ENCODE assay signal across 7 mouse cellular contexts in genomic region chr2:118976941-118977340, GRCm38 (mm10). TPM values are rescaled to one million over a fixed set of nuclear protein-coding genes. Genes with fewer than 3 reads are reported as not detected.
A peak's percentile ranks its signal among the peaks of the same experiment; 100 is the strongest.
DNase-seq lines count a peak whose midpoint lies in the region; ATAC-seq and TF ChIP-seq lines count a peak whose summit lies in the region.

No protein-coding gene starts in this region.

- 0 out of 2 replicates have a peak, but pooled peaks have one; percentile 10 for TF ChIP-seq CTCF in lung, embryonic 14.5 days (IDR thresholded peaks at IDR 0.05; ENCODE audit: low read depth)

- H3K4me3 ChIP-seq in lung, embryonic 14.5 days (ENCODE audit: low read depth, low read length) = peak overlapping the region; percentile 59
- peak overlapping the region; percentile 53 for H3K4me3 ChIP-seq in forebrain, embryonic 14.5 days (ENCODE audit: low read depth, low read length)
- peak overlapping the region; percentile 55 for H3K4me3 ChIP-seq in limb, embryonic 15.5 days
- peak overlapping the region; percentile 54 for H3K4me3 ChIP-seq in stomach, embryonic 14.5 days (ENCODE audit: low read depth, low read length)

- H3K4me1 ChIP-seq in lung, embryonic 14.5 days (ENCODE audit: insufficient read depth) = peaks cover 4% of the 10 kb centered on the region; the same call in 1 of the 2 replicates
- 0 out of 2 replicates have a peak, but pooled peaks cover 10% of the 10 kb centered on the region for H3K4me1 ChIP-seq in forebrain, embryonic 14.5 days (ENCODE audit: control insufficient read depth, insufficient read depth, low read length)
- peaks cover 15% of the 10 kb centered on the region for H3K4me1 ChIP-seq in limb, embryonic 15.5 days
- 0 out of 2 replicates have a peak, but pooled peaks cover 15% of the 10 kb centered on the region for H3K4me1 ChIP-seq in stomach, embryonic 14.5 days (ENCODE audit: control insufficient read depth, insufficient read depth, low read length)

- no peaks in the 10 kb centered on the region for H3K36me3 ChIP-seq in lung, embryonic 14.5 days (ENCODE audit: insufficient read depth)
- no peaks in the 10 kb centered on the region for H3K36me3 ChIP-seq in forebrain, embryonic 14.5 days (ENCODE audit: control insufficient read depth, insufficient read depth, low read length)
- no peaks in the 10 kb centered on the region for H3K36me3 ChIP-seq in limb, embryonic 15.5 days
- H3K36me3 ChIP-seq in stomach, embryonic 14.5 days (ENCODE audit: control insufficient read depth, insufficient read depth, low read length) = no peaks in the 10 kb centered on the region

- no peaks in the 10 kb centered on the region for H3K9me3 ChIP-seq in lung, embryonic 14.5 days (ENCODE audit: low read depth, low read length)
- H3K9me3 ChIP-seq in forebrain, embryonic 14.5 days (replicated peaks; ENCODE audit: control insufficient read depth, low read length) = no peaks in the 10 kb centered on the region
- H3K9me3 ChIP-seq in limb, embryonic 15.5 days = no peaks in the 10 kb centered on the region
- H3K9me3 ChIP-seq in stomach, embryonic 14.5 days (ENCODE audit: control insufficient read depth, low read depth, low read length) = no peaks in the 10 kb centered on the region

- 12% methylated on average over 5 of the region's 5 CpGs for WGBS in lung, embryonic 14.5 days
- WGBS in forebrain, embryonic 14.5 days = 20% methylated on average over 5 of the region's 5 CpGs
- 18% methylated on average over 5 of the region's 5 CpGs for WGBS in limb, embryonic 15.5 days
- 16% methylated on average over 5 of the region's 5 CpGs for WGBS in stomach, embryonic 14.5 days

- H3K27ac ChIP-seq in lung, embryonic 14.5 days (ENCODE audit: low read depth) = no peak overlapping the region
- no peak overlapping the region for H3K27ac ChIP-seq in forebrain, embryonic 14.5 days (ENCODE audit: low read depth, low read length)
- H3K27ac ChIP-seq in limb, embryonic 15.5 days = no peak overlapping the region
- H3K27ac ChIP-seq in stomach, embryonic 14.5 days (ENCODE audit: low read length) = no peak overlapping the region

- no peak for DNase-seq in lung, embryonic 14.5 days
- DNase-seq in lung, postnatal 4 days = no peak
- DNase-seq in forebrain, embryonic 14.5 days (ENCODE audit: low spot score) = no peak
- no peak for DNase-seq in right cerebral cortex, postnatal 4 days
- DNase-seq in cerebellum, adult 9-11 months = no peak

- H3K4me2 ChIP-seq in lung, embryonic 14.5 days = peak overlapping the region; percentile 94
- peak overlapping the region; percentile 89 for H3K4me2 ChIP-seq in forebrain, embryonic 14.5 days (ENCODE audit: low read length)
- peak overlapping the region; percentile 92 for H3K4me2 ChIP-seq in limb, embryonic 15.5 days
- peak overlapping the region; percentile 84 for H3K4me2 ChIP-seq in stomach, embryonic 14.5 days (replicated peaks; ENCODE audit: low read depth, low read length)

- ATAC-seq in lung, embryonic 14.5 days (ENCODE audit: insufficient read depth) = no peak
- no peak for ATAC-seq in forebrain, embryonic 14.5 days
- no peak for ATAC-seq in limb, embryonic 15.5 days (ENCODE audit: insufficient number of reproducible peaks, low FRiP score, low TSS enrichment, low read depth)
- no peak for ATAC-seq in stomach, embryonic 14.5 days (ENCODE audit: insufficient number of reproducible peaks, insufficient read depth, low FRiP score, low read depth)

- H3K9ac ChIP-seq in lung, embryonic 14.5 days = peak overlapping the region; percentile 66
- H3K9ac ChIP-seq in forebrain, embryonic 14.5 days (ENCODE audit: low read length) = peak overlapping the region; percentile 74; the same call in 1 of the 2 replicates
- H3K9ac ChIP-seq in limb, embryonic 15.5 days = peak overlapping the region; percentile 61; the same call in 1 of the 2 replicates
- H3K9ac ChIP-seq in stomach, embryonic 14.5 days (replicated peaks; ENCODE audit: low read depth, low read length) = peak overlapping the region; percentile 37; the same call in 1 of the 2 replicates

- H3K27me3 ChIP-seq in lung, embryonic 14.5 days (ENCODE audit: insufficient read depth, low read length) = peaks cover 29% of the 10 kb centered on the region
- peaks cover 33% of the 10 kb centered on the region for H3K27me3 ChIP-seq in forebrain, embryonic 14.5 days (replicated peaks; ENCODE audit: control insufficient read depth, insufficient read depth, low read length)
- peaks cover 38% of the 10 kb centered on the region for H3K27me3 ChIP-seq in limb, embryonic 15.5 days
- peaks cover 14% of the 10 kb centered on the region; the same call in 1 of the 2 replicates for H3K27me3 ChIP-seq in stomach, embryonic 14.5 days (ENCODE audit: control insufficient read depth, insufficient read depth, low read length)

RNA-seq across cellular contexts. Expression of gene Chst14, which starts 50.6 kb away (rescaled TPM):
- 39.4 and 40.8 TPM in 2 replicates for polyA plus RNA-seq in lung, embryonic 14.5 days (2014; fragmentation: Nextera tagmentation; extraction: Ambion mirVana)
- 7.1 and 7.4 TPM in 2 replicates for polyA plus RNA-seq in forebrain, embryonic 14.5 days (2014; fragmentation: Nextera tagmentation; extraction: Ambion mirVana)
- 41.2 and 47.0 TPM in 2 replicates for polyA plus RNA-seq in limb, embryonic 15.5 days (2015; fragmentation: Nextera tagmentation; extraction: Ambion mirVana)
- polyA plus RNA-seq in stomach, embryonic 14.5 days (2014; fragmentation: Nextera tagmentation; extraction: Ambion mirVana) = 37.5 and 38.0 TPM in 2 replicates

RNA-seq across cellular contexts. Expression of gene Ccdc32, which starts 52.3 kb away (rescaled TPM):
- polyA plus RNA-seq in lung, embryonic 14.5 days (2014; fragmentation: Nextera tagmentation; extraction: Ambion mirVana) = 19.9 and 21.0 TPM in 2 replicates
- polyA plus RNA-seq in forebrain, embryonic 14.5 days (2014; fragmentation: Nextera tagmentation; extraction: Ambion mirVana) = 39.4 and 41.6 TPM in 2 replicates
- 24.1 and 26.8 TPM in 2 replicates for polyA plus RNA-seq in limb, embryonic 15.5 days (2015; fragmentation: Nextera tagmentation; extraction: Ambion mirVana)
- 22.4 and 23.5 TPM in 2 replicates for polyA plus RNA-seq in stomach, embryonic 14.5 days (2014; fragmentation: Nextera tagmentation; extraction: Ambion mirVana)

RNA-seq across cellular contexts. Expression of gene Rpusd2, which starts 57.6 kb away (rescaled TPM):
- 4.4 and 4.5 TPM in 2 replicates for polyA plus RNA-seq in lung, embryonic 14.5 days (2014; fragmentation: Nextera tagmentation; extraction: Ambion mirVana)
- polyA plus RNA-seq in forebrain, embryonic 14.5 days (2014; fragmentation: Nextera tagmentation; extraction: Ambion mirVana) = 4.2 and 4.6 TPM in 2 replicates
- polyA plus RNA-seq in limb, embryonic 15.5 days (2015; fragmentation: Nextera tagmentation; extraction: Ambion mirVana) = 2.8 and 4.1 TPM in 2 replicates
- polyA plus RNA-seq in stomach, embryonic 14.5 days (2014; fragmentation: Nextera tagmentation; extraction: Ambion mirVana) = 3.0 and 4.1 TPM in 2 replicates
